Mouse (Mus musculus) embryonic facial prominence, embryonic 11.5 days (tissue): ENCODE measurements around the gene Vps51. TPM values are rescaled to one million over a fixed set of nuclear protein-coding genes. Genes with fewer than 3 reads are reported as not detected.

Source experiments
- ATAC-seq: fragments of 200-750 bp; cut with Nextera tagmentation; replicated peaks from 2 replicates; pipeline ENCODE4 v1.8.0; 2017; ENCODE audit warnings: low read depth; ENCODE audit not compliant: insufficient number of reproducible peaks, low FRiP score, low TSS enrichment
- DNase-seq: peaks from one replicate; pipeline ENCODE4 v3.0.0-alpha.2; 2015; ENCODE audit warnings: low spot score
- H3K27ac ChIP-seq: fragments of 300-500 bp; sonication (generic); replicated peaks from 2 replicates; pipeline ENCODE4 v1.5.1; 2014; ENCODE audit warnings: mild to moderate bottlenecking, low read depth, low read length, control low read depth
- H3K27me3 ChIP-seq: fragments of 300-500 bp; sonication (generic); 2 replicates; pipeline ENCODE4 v1.6.1; 2014; ENCODE audit warnings: mild to moderate bottlenecking, low read length, moderate library complexity, mixed read lengths; ENCODE audit not compliant: control insufficient read depth, insufficient read depth
- H3K36me3 ChIP-seq: fragments of 300-500 bp; sonication (generic); replicated peaks from 2 replicates; pipeline ENCODE4 v1.6.1; 2014; ENCODE audit warnings: low read depth, mild to moderate bottlenecking, low read length, moderate library complexity, mixed read lengths; ENCODE audit not compliant: control insufficient read depth, insufficient read depth
- H3K4me1 ChIP-seq: fragments of 300-500 bp; sonication (generic); 2 replicates; pipeline ENCODE4 v1.6.1; 2014; ENCODE audit warnings: low read length, mixed read lengths; ENCODE audit not compliant: control insufficient read depth, insufficient read depth
- H3K4me2 ChIP-seq: fragments of 300-500 bp; sonication (generic); 2 replicates; pipeline ENCODE4 v1.6.1; 2014; ENCODE audit warnings: low read depth, mild to moderate bottlenecking, control low read depth, low read length, moderate library complexity
- H3K4me3 ChIP-seq: fragments of 300-500 bp; sonication (generic); 2 replicates; pipeline ENCODE4 v1.5.1; 2014; ENCODE audit warnings: low read depth, low read length, control low read depth
- H3K9ac ChIP-seq: fragments of 300-500 bp; sonication (generic); replicated peaks from 2 replicates; pipeline ENCODE4 v1.6.1; 2014; ENCODE audit warnings: mild to moderate bottlenecking, control low read depth, low read length
- H3K9me3 ChIP-seq: fragments of 300-500 bp; sonication (generic); replicated peaks from 2 replicates; pipeline ENCODE4 v1.6.1; 2016; ENCODE audit warnings: mild to moderate bottlenecking, low read length, inconsistent platforms, mixed read lengths; ENCODE audit not compliant: control insufficient read depth
- WGBS: fragments of 180-500 bp; shearing (Covaris S2); extraction: QIAGEN DNeasy Blood & Tissue Kit; methylation state at CpG from one replicate; pipeline ENCODE4 v1.1.7; 2014; 5-methylcytosine and 5-hydroxymethylcytosine counted together
- microRNA-seq: library from miRNA; unstranded; fragments of <30 nt; microRNA quantifications from one replicate; pipeline ENCODE4, GENCODE M21; 2016; ENCODE audit warnings: borderline number of aligned reads
- polyA plus RNA-seq: library from polyadenylated mRNA; unstranded; fragments of >200 nt; fragmentation: Nextera tagmentation; extraction: Ambion mirVana; gene quantifications from 2 replicates; pipeline ENCODE4 v1.2.1, GENCODE M21; 2014

Vps51 gene
- polyA plus RNA-seq, 1 experiment from 2014 or later = 41.1 TPM

- Histone ChIP-seq H3K4me3 (no peak overlapping the region), H3K27me3 (no peaks in the 10 kb centered on the region), H3K4me2 (no peak overlapping the region), H3K9ac (no peak overlapping the region), H3K9me3 (no peaks in the 10 kb centered on the region), H3K4me1 (no peaks in the 10 kb centered on the region), H3K27ac (no peak overlapping the region), H3K36me3 (no peaks in the 10 kb centered on the region)
- DNase-seq (no peak), ATAC-seq (no peak)
- WGBS = 74% methylated on average over 6 of the region's 6 CpGs
Observed at GRCm38 (mm10) chr19:6028991-6029390, 48.0 kb downstream of the Vps51 start.

- no peak for DNase-seq
- WGBS = 83% methylated on average over 7 of the region's 7 CpGs
- Histone ChIP-seq H3K27ac (no peak overlapping the region), H3K4me1 (no peaks in the 10 kb centered on the region), H3K4me2 (no peak overlapping the region), H3K4me3 (no peak overlapping the region), H3K27me3 (no peaks in the 10 kb centered on the region), H3K9me3 (no peaks in the 10 kb centered on the region), H3K36me3 (no peaks in the 10 kb centered on the region), H3K9ac (no peak overlapping the region)
- ATAC-seq = no peak
Observed at GRCm38 (mm10) chr19:6023930-6024329, 53.1 kb downstream of the Vps51 start.

GRCm38 (mm10) chr19:6023059-6023458, 54.0 kb downstream of the Vps51 start:
- no peak for DNase-seq
- H3K4me3 ChIP-seq = no peak overlapping the region
- H3K27me3 ChIP-seq = no peaks in the 10 kb centered on the region
- H3K36me3 ChIP-seq = no peaks in the 10 kb centered on the region
- no peak overlapping the region for H3K27ac ChIP-seq
- WGBS = 62% methylated on average over 8 of the region's 8 CpGs
- H3K4me1 ChIP-seq = no peaks in the 10 kb centered on the region
- ATAC-seq = no peak
- H3K9me3 ChIP-seq = no peaks in the 10 kb centered on the region
- H3K9ac ChIP-seq = no peak overlapping the region
- H3K4me2 ChIP-seq = no peak overlapping the region

GRCm38 (mm10) chr19:6020276-6020675, 56.8 kb downstream of the Vps51 start:
- ATAC-seq = no peak

GRCm38 (mm10) chr19:6018142-6019089, 58.6 kb downstream of the Vps51 start:
- peak; percentile 92 for DNase-seq
- Histone ChIP-seq H3K9me3 (no peaks in the 10 kb centered on the region), H3K9ac (no peak overlapping the region), H3K4me2 (no peak overlapping the region), H3K36me3 (no peaks in the 10 kb centered on the region), H3K4me1 (no peaks in the 10 kb centered on the region), H3K27ac (no peak overlapping the region), H3K4me3 (no peak overlapping the region), H3K27me3 (peaks cover 6% of the 10 kb centered on the region; the same call in 1 of the 2 replicates)
- 32% methylated on average over 15 of the region's 15 CpGs for WGBS
- no peak for ATAC-seq

More at GRCm38 (mm10) chr19:6020276-6020675, 56.8 kb downstream of the Vps51 start:
- H3K9ac ChIP-seq = no peak overlapping the region
- no peaks in the 10 kb centered on the region for H3K4me1 ChIP-seq
- H3K27me3 ChIP-seq = peaks cover 6% of the 10 kb centered on the region; the same call in 1 of the 2 replicates
- no peak for DNase-seq
- H3K4me3 ChIP-seq = no peak overlapping the region
- H3K27ac ChIP-seq = no peak overlapping the region
- WGBS = 57% methylated on average over 3 of the region's 3 CpGs
- no peak overlapping the region for H3K4me2 ChIP-seq
- H3K9me3 ChIP-seq = no peaks in the 10 kb centered on the region
- no peaks in the 10 kb centered on the region for H3K36me3 ChIP-seq

Small RNAs within 50 kb of the gene (microRNA-seq; reads per million reads assigned to microRNA genes)
- gene Mir6988 = 1.9 reads per million

Other genes with a start within 250 kb of the Vps51 start
- gene Frmd8, start 202.0 kb downstream of the Vps51 start, polyA plus RNA-seq = 15.8 and 17.6 TPM in 2 replicates
- gene Slc25a45, start 199.4 kb downstream of the Vps51 start, polyA plus RNA-seq = 0.87 and 1.1 TPM in 2 replicates
- 4.0 and 4.3 TPM in 2 replicates for gene Tigd3, start 183.1 kb downstream of the Vps51 start, polyA plus RNA-seq
- 202 and 213 TPM in 2 replicates for gene Dpf2, start 164.2 kb downstream of the Vps51 start, polyA plus RNA-seq
- 2.4 and 2.7 TPM in 2 replicates for gene Cdc42ep2, start 152.4 kb downstream of the Vps51 start, polyA plus RNA-seq
- 91.0 and 97.6 TPM in 2 replicates for gene Pola2, start 113.0 kb downstream of the Vps51 start, polyA plus RNA-seq
- gene Slc22a20, start 91.1 kb downstream of the Vps51 start, polyA plus RNA-seq = not detected in 2 replicates
- 4.5 and 5.0 TPM in 2 replicates for gene Capn1, start 61.3 kb downstream of the Vps51 start, polyA plus RNA-seq
- gene Syvn1, start 30.7 kb downstream of the Vps51 start, polyA plus RNA-seq = 18.8 and 20.2 TPM in 2 replicates
- gene Mrpl49, start 19.4 kb downstream of the Vps51 start, polyA plus RNA-seq = 96.6 and 100 TPM in 2 replicates
- gene Fau, start 19.4 kb downstream of the Vps51 start, polyA plus RNA-seq = 773 and 801 TPM in 2 replicates
- 40.8 and 44.2 TPM in 2 replicates for gene Znhit2, start 16.0 kb downstream of the Vps51 start, polyA plus RNA-seq
- gene Tm7sf2, start 8.9 kb downstream of the Vps51 start, polyA plus RNA-seq = 26.0 and 26.3 TPM in 2 replicates
- gene Tmem262, start 2.8 kb upstream of the Vps51 start, polyA plus RNA-seq = not detected in 2 replicates
- gene Gm28374, start 5.0 kb upstream of the Vps51 start, polyA plus RNA-seq = 1.7 TPM in 1 of 2 replicates, not detected in the other
- 60.7 and 69.9 TPM in 2 replicates for gene Zfpl1, start 7.7 kb upstream of the Vps51 start, polyA plus RNA-seq
- 59.2 and 65.2 TPM in 2 replicates for gene Cdca5, start 7.8 kb upstream of the Vps51 start, polyA plus RNA-seq
- gene AC131692.1, start 17.2 kb upstream of the Vps51 start, polyA plus RNA-seq = not detected in 2 replicates
- gene Naaladl1, start 28.6 kb upstream of the Vps51 start, polyA plus RNA-seq = 0.21 and 0.49 TPM in 2 replicates
- gene Sac3d1, start 41.4 kb upstream of the Vps51 start, polyA plus RNA-seq = 60.7 and 68.3 TPM in 2 replicates
- gene Snx15, start 51.1 kb upstream of the Vps51 start, polyA plus RNA-seq = 25.4 and 30.7 TPM in 2 replicates
- not detected in 2 replicates for gene Batf2, start 63.8 kb upstream of the Vps51 start, polyA plus RNA-seq
- 72.8 and 81.4 TPM in 2 replicates for gene Arl2, start 64.3 kb upstream of the Vps51 start, polyA plus RNA-seq
- not detected in 2 replicates for gene Majin, start 107.2 kb upstream of the Vps51 start, polyA plus RNA-seq
- 1.9 and 2.4 TPM in 2 replicates for gene Gpha2, start 149.1 kb upstream of the Vps51 start, polyA plus RNA-seq
- gene Ppp2r5b, start 158.6 kb upstream of the Vps51 start, polyA plus RNA-seq = 25.0 and 27.8 TPM in 2 replicates
- 6.5 and 7.7 TPM in 2 replicates for gene Atg2a, start 164.4 kb upstream of the Vps51 start, polyA plus RNA-seq
- gene Ehd1, start 199.5 kb upstream of the Vps51 start, polyA plus RNA-seq = 50.9 and 58.1 TPM in 2 replicates
- 0.43 and 0.61 TPM in 2 replicates for gene Cdc42bpg, start 229.2 kb upstream of the Vps51 start, polyA plus RNA-seq